Mouse (Mus musculus) forebrain, embryonic 16.5 days (tissue): ENCODE data around the gene Slc34a3. TPM values are rescaled to one million over a fixed set of nuclear protein-coding genes. Genes with fewer than 3 reads are reported as not detected.

ENCODE experiments used
- ATAC-seq: fragments of 200-750 bp; cut with Nextera tagmentation; 2 replicates; pipeline ENCODE4 v1.8.0; 2017; ENCODE audit warnings: mild to moderate bottlenecking, moderate library complexity
- H3K27ac ChIP-seq: fragments of 300-500 bp; sonication (generic); 2 replicates; pipeline ENCODE4 v1.5.1; 2014; ENCODE audit warnings: low read length, control low read depth
- H3K27me3 ChIP-seq: fragments of 300-500 bp; sonication (generic); replicated peaks from 2 replicates; pipeline ENCODE4 v1.6.1; 2014; ENCODE audit warnings: low read length; ENCODE audit not compliant: control insufficient read depth, insufficient read depth
- H3K36me3 ChIP-seq: fragments of 300-500 bp; sonication (generic); 2 replicates; pipeline ENCODE4 v1.6.1; 2014; ENCODE audit not compliant: control insufficient read depth, insufficient read depth
- H3K4me1 ChIP-seq: fragments of 300-500 bp; sonication (generic); replicated peaks from 2 replicates; pipeline ENCODE4 v1.6.1; 2014; ENCODE audit warnings: low read length; ENCODE audit not compliant: control insufficient read depth, insufficient read depth
- H3K4me2 ChIP-seq: fragments of 300-500 bp; sonication (generic); 2 replicates; pipeline ENCODE4 v1.6.1; 2014; ENCODE audit warnings: mild to moderate bottlenecking, low read length, control low read depth
- H3K4me3 ChIP-seq: fragments of 300-500 bp; sonication (generic); replicated peaks from 2 replicates; pipeline ENCODE4 v1.5.1; 2014; ENCODE audit warnings: mild to moderate bottlenecking, low read length, control low read depth
- H3K9ac ChIP-seq: fragments of 300-500 bp; sonication (generic); replicated peaks from 2 replicates; pipeline ENCODE4 v1.6.1; 2014; ENCODE audit warnings: low read depth, low read length, control low read depth
- H3K9me3 ChIP-seq: fragments of 300-500 bp; sonication (generic); 2 replicates; pipeline ENCODE4 v1.6.1; 2016; ENCODE audit warnings: low read length; ENCODE audit not compliant: control insufficient read depth
- WGBS: fragments of 180-500 bp; shearing (Covaris S2); extraction: QIAGEN DNeasy Blood & Tissue Kit; methylation state at CpG from one replicate; pipeline ENCODE4 v1.1.7; 2014; 5-methylcytosine and 5-hydroxymethylcytosine counted together
- polyA plus RNA-seq: library from polyadenylated mRNA; unstranded; fragments of >200 nt; fragmentation: Nextera tagmentation; extraction: Ambion mirVana; gene quantifications from 2 replicates; pipeline ENCODE4 v1.2.1, GENCODE M21; 2015

The Slc34a3 gene
- polyA plus RNA-seq, result not detected in 2 replicates

DNA sequence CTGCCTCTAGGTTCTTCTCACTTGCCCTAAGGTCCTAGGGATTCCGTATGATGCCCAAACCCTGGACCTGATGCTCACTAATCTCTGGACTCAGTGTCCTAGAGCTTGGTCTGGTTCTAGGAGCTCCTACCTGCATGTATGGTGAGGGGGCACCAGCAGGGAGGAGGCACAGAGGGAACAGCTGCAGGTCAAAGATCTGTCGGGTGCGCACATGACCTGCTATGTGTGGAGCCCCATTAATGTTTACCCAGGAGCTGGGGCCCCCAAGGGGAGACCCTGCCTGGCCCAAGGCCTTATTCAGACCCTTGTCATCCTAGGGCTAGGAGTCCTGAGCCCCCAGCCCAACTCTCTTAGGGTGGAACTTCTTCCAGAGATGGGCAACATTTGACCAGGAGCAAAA, at the start of gene Slc34a3:
Gene Slc34a3, minus strand, starts transcription at position 315 of the 400 bp plus-strand sequence.
- no peak within 1 kb of the TSS for H3K4me3 ChIP-seq
- 92% methylated on average over 3 of the region's 3 CpGs for WGBS
- H3K9me3 ChIP-seq, result no peaks in the 10 kb centered on the region
- no peak for ATAC-seq
- no peak within 1 kb of the TSS for H3K27ac ChIP-seq
- no peaks in the 10 kb centered on the region for H3K4me1 ChIP-seq
- H3K36me3 ChIP-seq, result no peaks in the 10 kb centered on the region
- H3K9ac ChIP-seq, result no peak within 1 kb of the TSS
- H3K27me3 ChIP-seq, result peaks cover 2% of the 10 kb centered on the region; the same call in 1 of the 2 replicates
- no peak within 1 kb of the TSS for H3K4me2 ChIP-seq

GRCm38 (mm10) chr2:25278928-25279882, 45.0 kb upstream of the Slc34a3 start:
- Histone ChIP-seq H3K4me3 (no peak overlapping the region), H3K9ac (no peak overlapping the region), H3K4me1 (0 out of 2 replicates have a peak, but pooled peaks cover 3% of the 10 kb centered on the region), H3K4me2 (no peak overlapping the region), H3K27ac (no peak overlapping the region), H3K9me3 (no peaks in the 10 kb centered on the region), H3K27me3 (no peaks in the 10 kb centered on the region), H3K36me3 (peaks cover 50% of the 10 kb centered on the region)
- ATAC-seq, result 0 out of 2 replicates have a peak, but pooled peaks have one; percentile 26
- WGBS, result 59% methylated on average over 13 of the region's 13 CpGs

DNA sequence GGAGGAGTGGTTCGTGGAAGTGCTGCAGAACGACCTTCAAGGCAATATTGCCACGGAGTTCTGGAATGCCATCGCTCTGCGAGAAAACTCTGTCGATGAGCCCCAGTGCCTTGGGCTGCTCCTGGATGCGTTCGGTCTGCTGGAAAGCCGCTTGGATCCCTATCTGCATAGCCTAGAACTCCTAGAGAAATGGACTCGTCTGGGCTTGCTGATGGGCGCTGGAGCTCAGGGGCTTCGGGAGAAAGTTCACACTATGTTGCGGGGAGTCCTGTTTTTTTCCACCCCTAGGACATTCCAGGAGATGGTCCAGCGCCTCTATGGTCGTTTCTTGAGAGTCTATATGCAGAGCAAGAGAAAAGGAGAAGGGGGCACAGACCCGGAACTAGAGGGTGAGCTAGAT, 38.8 kb upstream of the Slc34a3 start:
- 37% methylated on average over 16 of the region's 16 CpGs for WGBS
- H3K27ac ChIP-seq, result no peak overlapping the region
- no peaks in the 10 kb centered on the region for H3K27me3 ChIP-seq
- peak overlapping the region; percentile 94 for H3K4me2 ChIP-seq
- peak overlapping the region; percentile 83 for H3K9ac ChIP-seq
- H3K4me3 ChIP-seq, result peak overlapping the region; percentile 90
- H3K36me3 ChIP-seq, result peaks cover 26% of the 10 kb centered on the region
- ATAC-seq, result no peak
- H3K4me1 ChIP-seq, result peaks cover 30% of the 10 kb centered on the region
- H3K9me3 ChIP-seq, result no peaks in the 10 kb centered on the region

DNA sequence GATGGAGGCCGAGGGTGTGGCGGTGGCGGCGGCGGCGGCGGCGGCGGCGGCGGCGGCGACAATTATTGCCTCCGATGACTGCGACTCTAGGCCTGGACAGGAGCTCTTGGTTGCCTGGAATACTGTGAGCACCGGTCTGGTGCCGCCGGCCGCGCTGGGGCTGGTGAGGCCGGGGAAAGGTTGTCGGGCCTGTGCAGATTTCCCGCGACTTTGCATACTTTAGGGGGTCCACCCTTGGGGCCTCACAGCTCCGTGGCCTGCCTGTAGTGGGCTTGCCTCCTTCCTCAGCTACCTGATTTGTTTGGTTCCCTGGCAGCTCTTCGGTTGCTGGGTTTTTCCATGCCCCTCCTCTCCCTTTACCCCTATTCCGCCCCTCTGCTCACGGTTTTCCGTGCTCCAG, 38.4 kb upstream of the Slc34a3 start:
- under 1% methylated on average over 27 of the region's 29 CpGs for WGBS
- peak; percentile 66 for ATAC-seq
- no peaks in the 10 kb centered on the region for H3K9me3 ChIP-seq
- H3K27me3 ChIP-seq, result no peaks in the 10 kb centered on the region
- H3K9ac ChIP-seq, result peak overlapping the region; percentile 83
- peaks cover 21% of the 10 kb centered on the region for H3K36me3 ChIP-seq
- H3K4me3 ChIP-seq, result peak overlapping the region; percentile 90
- H3K27ac ChIP-seq, result peak overlapping the region; percentile 42
- H3K4me2 ChIP-seq, result peak overlapping the region; percentile 94
- H3K4me1 ChIP-seq, result peaks cover 31% of the 10 kb centered on the region

- no peaks in the 10 kb centered on the region for H3K27me3 ChIP-seq
- peak within 1 kb of the TSS; percentile 43 for H3K27ac ChIP-seq
- H3K9me3 ChIP-seq, result no peaks in the 10 kb centered on the region
- H3K4me2 ChIP-seq, result peak within 1 kb of the TSS; percentile 97
- H3K36me3 ChIP-seq, result peaks cover 17% of the 10 kb centered on the region
- peak within 1 kb of the TSS; percentile 90 for H3K4me3 ChIP-seq
- 3% methylated on average over 54 of the region's 55 CpGs for WGBS
- H3K9ac ChIP-seq, result peak within 1 kb of the TSS; percentile 83
- peak; percentile 95 for ATAC-seq
- peaks cover 36% of the 10 kb centered on the region for H3K4me1 ChIP-seq
Observed at GRCm38 (mm10) chr2:25271827-25272511, 37.8 kb upstream of the Slc34a3 start, which contains the start of the genes Ssna1 and Anapc2. Ssna1 (minus strand) TSS chr2:25272438. Anapc2 (plus strand) TSS chr2:25272478.

- H3K27ac ChIP-seq, result no peak overlapping the region
- H3K36me3 ChIP-seq, result no peaks in the 10 kb centered on the region
- no peaks in the 10 kb centered on the region; the same call in 1 of the 2 replicates for H3K27me3 ChIP-seq
- no peak overlapping the region for H3K4me3 ChIP-seq
- H3K9me3 ChIP-seq, result no peaks in the 10 kb centered on the region
- H3K9ac ChIP-seq, result no peak overlapping the region
- no peak for ATAC-seq
- 73% methylated on average over 4 of the region's 4 CpGs for WGBS
- H3K4me1 ChIP-seq, result peaks cover 60% of the 10 kb centered on the region
- H3K4me2 ChIP-seq, result no peak overlapping the region
Observed at GRCm38 (mm10) chr2:25267746-25268309, 33.7 kb upstream of the Slc34a3 start.

DNA sequence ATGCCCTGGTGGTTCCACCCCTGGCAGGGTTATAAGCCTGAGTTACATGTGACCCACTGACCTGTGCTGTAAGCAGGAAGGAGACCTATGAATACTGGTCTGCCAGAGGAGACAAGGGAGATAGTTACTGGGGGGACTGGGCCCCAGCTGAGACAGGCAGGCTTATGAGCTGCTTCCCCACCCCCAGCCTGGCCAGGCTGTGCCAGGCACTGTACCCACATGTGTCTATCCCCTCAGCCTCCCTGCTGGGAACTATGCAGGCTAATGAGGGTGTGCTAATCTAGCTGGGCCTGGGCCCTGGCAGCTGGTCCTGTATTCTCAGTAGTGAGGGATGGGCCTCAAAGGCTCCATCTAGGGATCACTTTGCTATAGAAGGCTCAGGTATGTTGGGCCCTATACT, 33.1 kb upstream of the Slc34a3 start:
- no peaks in the 10 kb centered on the region; the same call in 1 of the 2 replicates for H3K27me3 ChIP-seq
- H3K9ac ChIP-seq, result no peak overlapping the region
- peaks cover 59% of the 10 kb centered on the region for H3K4me1 ChIP-seq
- no peak overlapping the region for H3K4me2 ChIP-seq
- no peaks in the 10 kb centered on the region for H3K9me3 ChIP-seq
- H3K27ac ChIP-seq, result no peak overlapping the region; the same call in 1 of the 2 replicates
- ATAC-seq, result no peak
- H3K36me3 ChIP-seq, result no peaks in the 10 kb centered on the region
- H3K4me3 ChIP-seq, result no peak overlapping the region

GRCm38 (mm10) chr2:25266720-25267119, 32.6 kb upstream of the Slc34a3 start:
- H3K4me1 ChIP-seq, result peaks cover 63% of the 10 kb centered on the region
- no peak overlapping the region for H3K4me3 ChIP-seq

More at GRCm38 (mm10) chr2:25266720-25267119, 32.6 kb upstream of the Slc34a3 start:
- no peak for ATAC-seq
- Histone ChIP-seq H3K9ac (0 out of 2 replicates have a peak overlapping the region, but pooled peaks have one; percentile 38), H3K36me3 (no peaks in the 10 kb centered on the region), H3K27me3 (no peaks in the 10 kb centered on the region; the same call in 1 of the 2 replicates), H3K9me3 (no peaks in the 10 kb centered on the region), H3K4me2 (peak overlapping the region; percentile 24), H3K27ac (no peak overlapping the region; the same call in 1 of the 2 replicates)
- 30% methylated on average over 2 of the region's 2 CpGs for WGBS
